Mouse (Mus musculus) myocyte (in vitro differentiated cells): ENCODE measurements around the gene Prss32.
A peak's percentile ranks its signal among the peaks of the same experiment; 100 is the strongest.

ENCODE experiments used
- POLR2A ChIP-seq: IDR thresholded peaks from one replicate; pipeline ENCODE4 v1.6.1; 2011; ENCODE audit warnings: low read depth, mild to moderate bottlenecking, control low read depth, moderate library complexity; ENCODE audit not compliant: insufficient read length
- TCF12 ChIP-seq: IDR thresholded peaks from one replicate; pipeline ENCODE4 v1.6.1; 2011; ENCODE audit warnings: mild to moderate bottlenecking, control low read depth; ENCODE audit not compliant: poor library complexity, insufficient read depth, severe bottlenecking
- TCF3 ChIP-seq: IDR thresholded peaks from one replicate; pipeline ENCODE4 v1.6.1; 2011; ENCODE audit warnings: low read depth, control low read depth; ENCODE audit not compliant: insufficient read length
- USF1 ChIP-seq: IDR thresholded peaks from one replicate; pipeline ENCODE4 v1.6.1; 2011; ENCODE audit warnings: low read depth, mild to moderate bottlenecking, control low read depth, moderate library complexity

DNA sequence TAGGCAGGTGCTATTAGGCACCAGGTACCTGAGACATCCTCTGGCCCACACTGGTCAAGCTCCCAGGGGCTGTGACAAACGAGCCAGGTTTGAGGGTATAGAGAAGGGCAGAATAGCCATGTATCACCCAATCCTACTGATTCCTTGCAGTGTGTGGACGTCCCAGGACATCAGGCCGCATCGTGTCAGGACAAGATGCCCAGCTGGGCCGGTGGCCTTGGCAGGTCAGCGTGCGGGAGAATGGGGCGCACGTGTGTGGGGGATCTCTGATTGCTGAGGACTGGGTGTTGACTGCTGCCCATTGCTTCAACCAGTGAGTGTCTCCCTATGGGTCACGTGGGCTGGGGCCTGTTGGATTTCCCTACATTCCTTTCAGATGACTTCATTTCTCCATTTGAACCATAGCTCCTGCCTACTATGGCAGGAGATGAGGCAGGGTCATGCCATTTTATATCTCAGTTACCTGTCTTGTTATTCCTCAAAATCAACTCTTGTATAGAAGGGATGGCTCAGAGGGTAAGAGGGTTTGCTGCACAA, 10.6 kb downstream of the Prss32 start:
- TF ChIP-seq TCF3 = no peak
- peak; percentile 92 for TF ChIP-seq USF1
- TF ChIP-seq POLR2A = no peak
- TF ChIP-seq TCF12 = no peak
